Mouse (Mus musculus) CH12.LX (cell line): ENCODE measurements at regions not wholly inside any gene's neighbourhood (a gene's known extent, or its start where the extent isn't known, plus 50 kb on each side); places are given as distances from the start of the nearest gene placed in this dataset.

Source experiments
- CTCF ChIP-seq, 2 experiments: IDR thresholded peaks in 1 of 2; conservative IDR thresholded peaks in 1 of 2; 2 replicates each; pipeline ENCODE4 v1.5.1; 2011 to 2012; ENCODE audit warnings: low read depth in 2 of 2, low read length in 2 of 2, improper control_type of control experiment in 1 of 2, inconsistent platforms in 1 of 2, mild to moderate bottlenecking in 1 of 2, moderate library complexity in 1 of 2
- EP300 ChIP-seq: IDR thresholded peaks from 2 replicates; pipeline ENCODE4 v1.6.1; 2011; ENCODE audit warnings: low read length, improper control_type of control experiment
- MAFK ChIP-seq: IDR thresholded peaks from 2 replicates; pipeline ENCODE4 v1.6.1; 2011; ENCODE audit warnings: low read length, improper control_type of control experiment; ENCODE audit not compliant: insufficient replicate concordance
- MYC ChIP-seq: IDR thresholded peaks from 2 replicates; pipeline ENCODE4 v1.6.1; 2011; ENCODE audit warnings: low read depth, mild to moderate bottlenecking, improper control_type of control experiment, low read length
- NRF1 ChIP-seq: IDR thresholded peaks from 2 replicates; pipeline ENCODE4 v1.6.1; 2014; ENCODE audit warnings: low read depth, mild to moderate bottlenecking, inconsistent platforms, low read length, improper control_type of control experiment, moderate library complexity
- POLR2A ChIP-seq: IDR thresholded peaks from 2 replicates; pipeline ENCODE4 v1.6.1; 2011; ENCODE audit warnings: low read depth, mild to moderate bottlenecking, improper control_type of control experiment, low read length
- POLR2AphosphoS2 ChIP-seq: IDR thresholded peaks from 2 replicates; pipeline ENCODE4 v1.6.1; 2011; ENCODE audit warnings: low read depth, low read length, improper control_type of control experiment
- TBP ChIP-seq: conservative IDR thresholded peaks from 2 replicates; pipeline ENCODE4 v1.6.1; 2011; ENCODE audit warnings: low read depth, low read length, improper control_type of control experiment
- UBTF ChIP-seq: IDR thresholded peaks from 2 replicates; pipeline ENCODE4 v1.6.1; 2012; ENCODE audit warnings: low read depth, mild to moderate bottlenecking, inconsistent platforms, low read length, improper control_type of control experiment, moderate library complexity
- ZC3H11A ChIP-seq: IDR thresholded peaks from 2 replicates; pipeline ENCODE4 v1.6.1; 2012; ENCODE audit warnings: low read depth, mild to moderate bottlenecking, inconsistent platforms, low read length, improper control_type of control experiment
- ZKSCAN1 ChIP-seq: IDR thresholded peaks from 2 replicates; pipeline ENCODE4 v1.6.1; 2012; ENCODE audit warnings: low read depth, inconsistent platforms, low read length, improper control_type of control experiment, borderline replicate concordance
- ZNF384 ChIP-seq: IDR thresholded peaks from 2 replicates; pipeline ENCODE4 v1.6.1; 2012; ENCODE audit warnings: low read depth, low read length, improper control_type of control experiment, inconsistent platforms

DNA sequence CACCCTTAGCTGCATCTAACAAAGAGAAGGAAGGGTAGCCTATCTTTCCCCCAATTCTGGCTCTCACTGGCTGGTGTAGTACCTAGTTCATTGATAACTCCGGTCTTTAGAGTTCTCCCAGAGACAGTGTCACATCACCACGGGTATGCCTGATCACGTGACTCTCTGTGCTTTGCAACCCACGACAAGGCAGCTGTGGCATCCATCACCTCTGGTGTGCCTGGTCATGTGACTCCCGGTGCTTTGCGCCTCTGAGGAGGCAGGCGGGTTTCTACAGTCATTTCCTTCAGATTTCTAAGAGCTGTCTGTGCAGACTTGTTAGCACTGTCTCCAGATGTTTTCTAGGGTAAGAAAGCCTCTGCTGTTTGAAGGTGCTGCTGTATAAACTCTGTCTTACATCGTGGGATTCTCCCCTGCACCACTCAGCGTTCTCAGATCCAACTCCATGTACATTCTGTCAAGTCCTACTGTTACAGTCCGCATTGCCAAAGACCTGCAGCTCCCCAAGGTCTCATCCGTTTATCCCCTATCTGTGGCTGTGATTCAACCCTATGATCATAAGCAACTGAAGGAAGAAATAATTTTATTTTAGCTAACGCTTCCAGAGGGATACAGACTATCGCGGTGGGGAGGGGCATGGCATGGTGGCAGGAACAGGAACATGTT lies 201.5 kb upstream of the Phyhipl start:
- no peak for TF ChIP-seq POLR2A
- no peak for TF ChIP-seq MAFK
- no peak for TF ChIP-seq POLR2AphosphoS2
- no peak for TF ChIP-seq CTCF (conservative IDR thresholded peaks at IDR 0.05 in 1 of 2, IDR thresholded peaks at IDR 0.05 in 1 of 2; ENCODE audit: low read depth in 2 of 2, low read length in 2 of 2)
- TF ChIP-seq NRF1: no peak
- TF ChIP-seq ZNF384: no peak
- TF ChIP-seq ZC3H11A: no peak
- no peak for TF ChIP-seq ZKSCAN1
- no peak for TF ChIP-seq EP300
- no peak for TF ChIP-seq MYC
- no peak for TF ChIP-seq TBP
- no peak for TF ChIP-seq UBTF
